Mouse (Mus musculus) olfactory bulb, adult 2 months (tissue): ENCODE measurements at regions not wholly inside any gene's neighbourhood (a gene's known extent, or its start where the extent isn't known, plus 50 kb on each side); places are given as distances from the start of the nearest gene placed in this dataset.

Source experiments
- H3K27ac ChIP-seq: fragments of 200-500 bp; 2 replicates; pipeline ENCODE4 v1.5.1; 2012; ENCODE audit warnings: low read depth, low read length; ENCODE audit not compliant: insufficient read depth
- H3K4me1 ChIP-seq: fragments of 200-500 bp; 2 replicates; pipeline ENCODE4 v1.6.1; 2012; ENCODE audit warnings: low read length; ENCODE audit not compliant: control insufficient read depth, insufficient read depth
- H3K4me3 ChIP-seq: fragments of 200-500 bp; 2 replicates; pipeline ENCODE4 v1.5.1; 2012; ENCODE audit warnings: mild to moderate bottlenecking, low read depth, low read length, moderate library complexity; ENCODE audit not compliant: insufficient read depth
- CTCF ChIP-seq: fragments of 200-500 bp; IDR thresholded peaks from 2 replicates; pipeline ENCODE4 v1.5.1; 2012; ENCODE audit warnings: low read depth, mild to moderate bottlenecking, low read length, moderate library complexity; ENCODE audit not compliant: insufficient read depth
- POLR2A ChIP-seq: fragments of 200-500 bp; IDR thresholded peaks from 2 replicates; pipeline ENCODE4 v1.6.1; 2012; ENCODE audit warnings: mild to moderate bottlenecking, low read depth, low read length, moderate library complexity; ENCODE audit not compliant: insufficient read depth
- WGBS: fragments of 180-500 bp; shearing (Covaris S2); methylation state at CpG from one replicate; pipeline ENCODE4 v1.1.7; 2018; 5-methylcytosine and 5-hydroxymethylcytosine counted together

GRCm38 (mm10) chr2:51566554-51567246, 60.6 kb upstream of the Tas2r134 start:
- H3K4me1 ChIP-seq, result no peaks in the 10 kb centered on the region
- TF ChIP-seq POLR2A (no peak), CTCF (no peak)
- WGBS, result 92% methylated on average over 7 of the region's 7 CpGs
- H3K4me3 ChIP-seq, result no peak overlapping the region
- H3K27ac ChIP-seq, result no peak overlapping the region

- no peak for TF ChIP-seq POLR2A
- TF ChIP-seq CTCF, result no peak
- Histone ChIP-seq H3K4me3 (no peak overlapping the region), H3K4me1 (no peaks in the 10 kb centered on the region), H3K27ac (no peak overlapping the region)
- 66% methylated on average over 5 of the region's 5 CpGs for WGBS
These were observed 63.4 kb upstream of the Tas2r134 start for GRCm38 (mm10) chr2:51563881-51564280.

- Histone ChIP-seq H3K4me3 (no peak overlapping the region), H3K27ac (no peak overlapping the region), H3K4me1 (no peaks in the 10 kb centered on the region)
- TF ChIP-seq POLR2A, result no peak
- no peak for TF ChIP-seq CTCF
- 59% methylated on average over 1 of the region's 1 CpGs for WGBS
These were observed 64.1 kb upstream of the Tas2r134 start for GRCm38 (mm10) chr2:51563240-51563639.

- no peaks in the 10 kb centered on the region for H3K4me1 ChIP-seq
- no peak overlapping the region for H3K27ac ChIP-seq
- H3K4me3 ChIP-seq, result no peak overlapping the region
- WGBS, result 20% methylated on average over 7 of the region's 7 CpGs
- no peak for TF ChIP-seq CTCF
These were observed 76.4 kb upstream of the Tas2r134 start for GRCm38 (mm10) chr2:51550863-51551262.

GRCm38 (mm10) chr2:51549125-51549524, 78.2 kb upstream of the Tas2r134 start:
- TF ChIP-seq POLR2A, result no peak
- TF ChIP-seq CTCF, result no peak
- H3K4me1 ChIP-seq, result no peaks in the 10 kb centered on the region
- 93% methylated on average over 5 of the region's 5 CpGs for WGBS
- H3K4me3 ChIP-seq, result no peak overlapping the region
- H3K27ac ChIP-seq, result no peak overlapping the region

GRCm38 (mm10) chr2:51546181-51546580, 81.1 kb upstream of the Tas2r134 start:
- Histone ChIP-seq H3K27ac (no peak overlapping the region), H3K4me3 (no peak overlapping the region), H3K4me1 (no peaks in the 10 kb centered on the region)
- WGBS, result 86% methylated on average over 3 of the region's 3 CpGs
- TF ChIP-seq CTCF (no peak), POLR2A (no peak)

- WGBS, result 86% methylated on average over 1 of the region's 1 CpGs
- no peak overlapping the region for H3K4me3 ChIP-seq
- H3K27ac ChIP-seq, result no peak overlapping the region
- no peak for TF ChIP-seq CTCF
- no peak for TF ChIP-seq POLR2A
- no peaks in the 10 kb centered on the region for H3K4me1 ChIP-seq
These were observed 83.4 kb upstream of the Tas2r134 start for GRCm38 (mm10) chr2:51543949-51544348.

- H3K4me3 ChIP-seq, result no peak overlapping the region
- TF ChIP-seq CTCF (no peak), POLR2A (no peak)
- H3K27ac ChIP-seq, result no peak overlapping the region
- 90% methylated on average over 4 of the region's 4 CpGs for WGBS
- H3K4me1 ChIP-seq, result no peaks in the 10 kb centered on the region
These were observed 85.0 kb upstream of the Tas2r134 start for GRCm38 (mm10) chr2:51542272-51542671.

GRCm38 (mm10) chr2:51532709-51533414, 94.4 kb upstream of the Tas2r134 start:
- no peak for TF ChIP-seq CTCF
- TF ChIP-seq POLR2A, result no peak
- no peaks in the 10 kb centered on the region for H3K4me1 ChIP-seq
- WGBS, result 88% methylated on average over 11 of the region's 11 CpGs
- H3K4me3 ChIP-seq, result no peak overlapping the region
- H3K27ac ChIP-seq, result no peak overlapping the region
